In genomic region chr2:75409806-75410205, GRCm38 (mm10) we compare ENCODE assay signal across 36 mouse cellular contexts.
"Had no signal": no experiment of that assay in that cellular context is flagged by ENCODE, and none has a peak within 500 bp of the region (broad histone marks: within the 10 kb centered on the region; RNA-seq: fewer than 3 reads in every experiment).

No protein-coding gene starts in this region.

- H3K4me1 ChIP-seq: heart, embryonic 12.5 days; heart, embryonic 15.5 days; intestine, embryonic 15.5 days; kidney, embryonic 15.5 days had no signal

- H3K27me3 ChIP-seq: heart, embryonic 12.5 days; heart, embryonic 13.5 days; heart, embryonic 15.5 days; hindbrain, embryonic 12.5 days; hindbrain, embryonic 13.5 days; hindbrain, embryonic 15.5 days; intestine, embryonic 15.5 days; kidney, embryonic 15.5 days had no signal

- H3K9ac ChIP-seq: heart, embryonic 12.5 days; heart, embryonic 13.5 days; heart, embryonic 15.5 days; hindbrain, embryonic 12.5 days; hindbrain, embryonic 13.5 days; hindbrain, embryonic 14.5 days; hindbrain, embryonic 15.5 days; intestine, embryonic 15.5 days; kidney, embryonic 15.5 days had no signal

- H3K9me3 ChIP-seq: heart, embryonic 10.5 days; heart, embryonic 12.5 days; heart, embryonic 13.5 days; heart, embryonic 15.5 days; hindbrain, embryonic 10.5 days; hindbrain, embryonic 12.5 days; hindbrain, embryonic 13.5 days; hindbrain, embryonic 15.5 days; intestine, embryonic 15.5 days; kidney, embryonic 15.5 days had no signal

- ATAC-seq: hindbrain, embryonic 16.5 days; hindbrain, postnatal 0 days; inflammation-experienced regulatory T-cells, adult 6 months; intestine, embryonic 15.5 days; intestine, embryonic 16.5 days; intestine, postnatal 0 days had no signal

- H3K4me2 ChIP-seq: heart, embryonic 11.5 days; heart, embryonic 12.5 days; heart, embryonic 13.5 days; heart, embryonic 15.5 days; hindbrain, embryonic 12.5 days; hindbrain, embryonic 13.5 days; hindbrain, embryonic 14.5 days; hindbrain, embryonic 15.5 days; intestine, embryonic 15.5 days; kidney, embryonic 15.5 days had no signal

- H3K36me3 ChIP-seq: heart, embryonic 10.5 days; heart, embryonic 12.5 days; heart, embryonic 13.5 days; heart, embryonic 15.5 days; hindbrain, embryonic 10.5 days; hindbrain, embryonic 12.5 days; hindbrain, embryonic 13.5 days; hindbrain, embryonic 15.5 days; intestine, embryonic 15.5 days; kidney, embryonic 15.5 days had no signal

- H3K4me3 ChIP-seq: heart, adult 2 months; heart, embryonic 10.5 days; heart, embryonic 12.5 days; heart, embryonic 13.5 days; heart, embryonic 15.5 days; hindbrain, embryonic 10.5 days; hindbrain, embryonic 12.5 days; hindbrain, embryonic 13.5 days; hindbrain, embryonic 15.5 days; intestine, embryonic 15.5 days; kidney, embryonic 15.5 days; layer of hippocampus, adult 2 months had no signal

- DNase-seq: heart, adult 2 months; heart, postnatal 10 days; heart, postnatal 14 days; heart, postnatal 36 days; heart, postnatal 4 days; kidney, adult 11 months; kidney, adult 18-20 months; kidney, adult 2 months; kidney, adult 8-10 months; kidney, adult 9 months; kidney, postnatal 10 days; kidney, postnatal 14 days; kidney, postnatal 25 days; kidney, postnatal 36 days; kidney, postnatal 4 days; layer of hippocampus, adult 9-11 months; layer of hippocampus, postnatal 36 days had no signal

- H3K27ac ChIP-seq: heart, adult 2 months; heart, embryonic 10.5 days; heart, embryonic 13.5 days; heart, embryonic 15.5 days; hindbrain, embryonic 10.5 days; hindbrain, embryonic 12.5 days; hindbrain, embryonic 13.5 days; hindbrain, embryonic 14.5 days; hindbrain, embryonic 15.5 days; hindbrain, postnatal 0 days; intestine, embryonic 15.5 days; kidney, embryonic 15.5 days; kidney, postnatal 0 days; layer of hippocampus, adult 2 months had no signal
